Mouse (Mus musculus) CH12.LX (cell line): ENCODE measurements around the gene Mlxipl. TPM values are rescaled to one million over a fixed set of nuclear protein-coding genes. Genes with fewer than 3 reads are reported as not detected.

Experiments
- DNase-seq: peaks from one replicate; pipeline ENCODE4 v3.0.0-alpha.2; 2013; ENCODE audit errors: extremely low read depth
- H3K27ac ChIP-seq: 2 replicates; pipeline ENCODE4 v1.5.1; 2012; ENCODE audit warnings: low read depth, mild to moderate bottlenecking, control low read depth, moderate library complexity; ENCODE audit not compliant: insufficient read depth
- H3K27me3 ChIP-seq: replicated peaks from 2 replicates; pipeline ENCODE3; 2012; ENCODE audit warnings: inconsistent platforms
- H3K36me3 ChIP-seq, 2 experiments: replicated peaks in 1 of 2; 2 replicates each; pipeline versions ENCODE3 to v1.6.1; 2012; ENCODE audit warnings: inconsistent platforms in 1 of 2, low read length in 1 of 2, mild to moderate bottlenecking in 1 of 2, mixed read lengths in 1 of 2, moderate library complexity in 1 of 2; ENCODE audit not compliant: control insufficient read depth in 1 of 2, insufficient read depth in 1 of 2
- H3K4me1 ChIP-seq, 2 experiments: 2 replicates each; pipeline ENCODE4 v1.6.1; 2012; ENCODE audit warnings: inconsistent platforms in 1 of 2, moderate library complexity in 1 of 2; ENCODE audit not compliant: insufficient read depth in 2 of 2, control insufficient read depth in 1 of 2
- H3K4me2 ChIP-seq: 2 replicates; pipeline ENCODE4 v1.6.1; 2012; ENCODE audit warnings: low read depth, mild to moderate bottlenecking, control low read depth; ENCODE audit not compliant: poor library complexity, insufficient read depth, severe bottlenecking
- H3K4me3 ChIP-seq, 3 experiments: fragments of 150-350 bp in 1 of 3; sonication (generic) in 1 of 3; replicated peaks in 1 of 3; 2 replicates each; pipeline versions ENCODE3 to v1.5.1; 2011 to 2012; ENCODE audit warnings: low read depth in 2 of 3, low read length in 2 of 3, mild to moderate bottlenecking in 2 of 3, moderate library complexity in 2 of 3, control low read depth in 1 of 3, improper control_type of control experiment in 1 of 3, inconsistent platforms in 1 of 3, mixed read lengths in 1 of 3; ENCODE audit not compliant: poor library complexity in 1 of 3
- H3K79me2 ChIP-seq: replicated peaks from 2 replicates; pipeline ENCODE4 v1.6.1; 2012; ENCODE audit warnings: mild to moderate bottlenecking, moderate library complexity; ENCODE audit not compliant: control insufficient read depth, poor library complexity, insufficient read depth, severe bottlenecking; ENCODE audit errors: extremely low read depth
- H3K9ac ChIP-seq: 2 replicates; pipeline ENCODE4 v1.6.1; 2012; ENCODE audit warnings: low read depth, mild to moderate bottlenecking, control low read depth, moderate library complexity; ENCODE audit not compliant: insufficient read depth
- H3K9me3 ChIP-seq: replicated peaks from 2 replicates; pipeline ENCODE3; 2012; ENCODE audit warnings: low read length, inconsistent platforms, mixed read lengths
- CTCF ChIP-seq, 2 experiments: IDR thresholded peaks in 1 of 2; conservative IDR thresholded peaks in 1 of 2; 2 replicates each; pipeline ENCODE4 v1.5.1; 2011 to 2012; ENCODE audit warnings: low read depth in 2 of 2, low read length in 2 of 2, improper control_type of control experiment in 1 of 2, inconsistent platforms in 1 of 2, mild to moderate bottlenecking in 1 of 2, moderate library complexity in 1 of 2
- HCFC1 ChIP-seq: IDR thresholded peaks from 2 replicates; pipeline ENCODE4 v1.6.1; 2012; ENCODE audit warnings: low read depth, mild to moderate bottlenecking, inconsistent platforms, low read length, improper control_type of control experiment
- IRF4 ChIP-seq: IDR thresholded peaks from 2 replicates; pipeline ENCODE4 v1.6.1; 2014; ENCODE audit warnings: low read depth, mild to moderate bottlenecking, inconsistent platforms, low read length, improper control_type of control experiment
- JUN ChIP-seq: IDR thresholded peaks from 2 replicates; pipeline ENCODE4 v1.6.1; 2011; ENCODE audit warnings: low read depth, mild to moderate bottlenecking, low read length, improper control_type of control experiment, moderate library complexity; ENCODE audit not compliant: insufficient read depth
- JUND ChIP-seq: conservative IDR thresholded peaks from 2 replicates; pipeline ENCODE4 v1.6.1; 2011; ENCODE audit warnings: low read depth, low read length, improper control_type of control experiment
- MAFK ChIP-seq: IDR thresholded peaks from 2 replicates; pipeline ENCODE4 v1.6.1; 2011; ENCODE audit warnings: low read length, improper control_type of control experiment; ENCODE audit not compliant: insufficient replicate concordance
- MAX ChIP-seq: IDR thresholded peaks from 2 replicates; pipeline ENCODE4 v1.6.1; 2011; ENCODE audit warnings: low read length, improper control_type of control experiment
- MXI1 ChIP-seq: IDR thresholded peaks from 2 replicates; pipeline ENCODE4 v1.6.1; 2011; ENCODE audit warnings: mild to moderate bottlenecking, low read depth, low read length, improper control_type of control experiment
- NELFE ChIP-seq: IDR thresholded peaks from 2 replicates; pipeline ENCODE4 v1.6.1; 2011; ENCODE audit warnings: low read depth, low read length, improper control_type of control experiment
- NRF1 ChIP-seq: IDR thresholded peaks from 2 replicates; pipeline ENCODE4 v1.6.1; 2014; ENCODE audit warnings: low read depth, mild to moderate bottlenecking, inconsistent platforms, low read length, improper control_type of control experiment, moderate library complexity
- POLR2A ChIP-seq: IDR thresholded peaks from 2 replicates; pipeline ENCODE4 v1.6.1; 2011; ENCODE audit warnings: low read depth, mild to moderate bottlenecking, improper control_type of control experiment, low read length
- POLR2AphosphoS2 ChIP-seq: IDR thresholded peaks from 2 replicates; pipeline ENCODE4 v1.6.1; 2011; ENCODE audit warnings: low read depth, low read length, improper control_type of control experiment
- RCOR1 ChIP-seq: conservative IDR thresholded peaks from 2 replicates; pipeline ENCODE4 v1.6.1; 2012; ENCODE audit warnings: low read depth, mild to moderate bottlenecking, inconsistent platforms, low read length, improper control_type of control experiment
- TCF12 ChIP-seq: IDR thresholded peaks from 2 replicates; pipeline ENCODE4 v1.6.1; 2014; ENCODE audit warnings: low read depth, mild to moderate bottlenecking, inconsistent platforms, low read length, improper control_type of control experiment
- USF2 ChIP-seq: conservative IDR thresholded peaks from 2 replicates; pipeline ENCODE4 v1.6.1; 2011; ENCODE audit warnings: low read depth, low read length, improper control_type of control experiment
- ZC3H11A ChIP-seq: IDR thresholded peaks from 2 replicates; pipeline ENCODE4 v1.6.1; 2012; ENCODE audit warnings: low read depth, mild to moderate bottlenecking, inconsistent platforms, low read length, improper control_type of control experiment
- dilution Hi-C: fragments of 300-500 bp; cut with MboI; formaldehyde crosslinking; loops from 2 replicates; pipeline ENCODE4 v1.14.3; 2020; ENCODE audit warnings: low sequenced_read_pairs; ENCODE audit not compliant: extremely low pct_unique_long_range_greater_than_20kb, extremely low pct_ligation_motif_present
- in situ Hi-C: fragments of 300-500 bp; cut with MboI; formaldehyde crosslinking; loops from 3 replicates; pipeline ENCODE4 v1.14.3; 2019; ENCODE audit warnings: low sequenced_read_pairs, low pct_ligation_motif_present, low pct_unique_long_range_greater_than_20kb, mixed read lengths
- polyA plus RNA-seq: library from polyadenylated mRNA; unstranded; fragments of >175 nt; gene quantifications from 2 replicates; pipeline ENCODE4 v1.2.1, GENCODE M21; 2012; ENCODE audit warnings: low read depth; ENCODE audit not compliant: insufficient read length
- total RNA-seq, 2 experiments: library from RNA; depleted of rRNA; stranded (reverse); fragments of 300-350 nt in 1 of 2; fragments of >200 nt in 1 of 2; gene quantifications; 2 replicates each; pipeline ENCODE4 v1.2.3; 2012 to 2014

Mlxipl gene
- total and polyA plus RNA-seq, 3 experiments = not detected

- Histone ChIP-seq H3K79me2 (no peaks in the 10 kb centered on the region), H3K9ac (no peak overlapping the region), H3K27ac (no peak overlapping the region), H3K4me1 (peaks cover 2% of the 10 kb centered on the region in 2 experiments; a peak in 3 of 4 replicates), H3K27me3 (peaks cover 34% of the 10 kb centered on the region), H3K36me3 (peaks cover 0 to 12% of the 10 kb centered on the region in 2 experiments), H3K4me2 (no peak overlapping the region), H3K9me3 (no peaks in the 10 kb centered on the region), H3K4me3 (no peak overlapping the region)
- DNase-seq = no peak
- dilution Hi-C loops (no loop called here), in situ Hi-C loops (loop anchor here (5.0 kb wide), 1 partner anchor 50 kb away; the partner anchor contains the start of gene Stx1a)
- TF ChIP-seq JUN (no peak), CTCF (conservative IDR thresholded peaks at IDR 0.05 in 1 of 2, IDR thresholded peaks at IDR 0.05 in 1 of 2; ENCODE audit: low read depth in 2 of 2, low read length in 2 of 2) (no peak), HCFC1 (no peak), MAFK (no peak), MXI1 (no peak), IRF4 (no peak), POLR2A (no peak), RCOR1 (no peak)
Measured at GRCm38 (mm10) chr5:135072061-135072460, 17.6 kb upstream of the Mlxipl start.

- no peak overlapping the region for H3K4me3 ChIP-seq
- peaks cover 3 to 8% of the 10 kb centered on the region in 2 experiments; a peak in 3 of 4 replicates for H3K4me1 ChIP-seq
- TF ChIP-seq POLR2AphosphoS2 = no peak
- TF ChIP-seq MXI1 = no peak
- no peak for TF ChIP-seq MAX
- TF ChIP-seq JUND = no peak
- TF ChIP-seq POLR2A = no peak
- in situ Hi-C loops (loop anchor here (5.0 kb wide), 1 partner anchor 50 kb away; the partner anchor contains the start of gene Stx1a), dilution Hi-C loops (no loop called here)
- no peak overlapping the region for H3K4me2 ChIP-seq
- no peak overlapping the region for H3K9ac ChIP-seq
- H3K27ac ChIP-seq = no peak overlapping the region
- peaks cover 0 to 6% of the 10 kb centered on the region in 2 experiments for H3K36me3 ChIP-seq
- H3K9me3 ChIP-seq = no peaks in the 10 kb centered on the region
- no peaks in the 10 kb centered on the region for H3K79me2 ChIP-seq
- DNase-seq = no peak
- H3K27me3 ChIP-seq = peaks cover 36% of the 10 kb centered on the region
Measured at GRCm38 (mm10) chr5:135072720-135073119, 17.0 kb upstream of the Mlxipl start.

GRCm38 (mm10) chr5:135073349-135074150 lies 16.1 kb upstream of the Mlxipl start:
- H3K27me3 ChIP-seq = peaks cover 38% of the 10 kb centered on the region

More at GRCm38 (mm10) chr5:135073349-135074150, 16.1 kb upstream of the Mlxipl start:
- Histone ChIP-seq H3K79me2 (no peaks in the 10 kb centered on the region), H3K27ac (no peak overlapping the region), H3K9ac (no peak overlapping the region), H3K4me1 (peaks cover 3 to 12% of the 10 kb centered on the region in 2 experiments; a peak in 3 of 4 replicates), H3K9me3 (no peaks in the 10 kb centered on the region), H3K4me3 (no peak overlapping the region), H3K36me3 (no peaks in the 10 kb centered on the region), H3K4me2 (no peak overlapping the region)
- TF ChIP-seq ZC3H11A (no peak), POLR2A (no peak), NELFE (no peak), CTCF (conservative IDR thresholded peaks at IDR 0.05 in 1 of 2, IDR thresholded peaks at IDR 0.05 in 1 of 2; ENCODE audit: low read depth in 2 of 2, low read length in 2 of 2) (no peak), POLR2AphosphoS2 (no peak), NRF1 (no peak), JUND (no peak), TCF12 (no peak), MAX (no peak), USF2 (no peak)
- DNase-seq = no peak
- in situ Hi-C loops = loop anchor here (5.0 kb wide), 1 partner anchor 51 kb away; the partner anchor contains the start of gene Stx1a
- dilution Hi-C loops = no loop called here
